Mouse (Mus musculus) left cerebral cortex, postnatal 4 days (tissue): ENCODE data around the gene Rasl10a. TPM values are rescaled to one million over a fixed set of nuclear protein-coding genes. Genes with fewer than 3 reads are reported as not detected.
A peak's percentile ranks its signal among the peaks of the same experiment; 100 is the strongest.

Experiments used
- DNase-seq: peaks from one replicate; pipeline ENCODE4 v3.0.0-alpha.2; 2022
- intact Hi-C: fragments of 180-260 bp; cut with DNase I; formaldehyde crosslinking; loops from one replicate; pipeline ENCODE4 v1.15.1; 2025
- total RNA-seq, 2 experiments: library from RNA; stranded (reverse); gene quantifications; 2 replicates each; pipeline ENCODE4 v1.2.3; 2021

Gene Rasl10a
- 10 to 100 TPM; 20.0 to 20.1 TPM for total RNA-seq

DNA sequence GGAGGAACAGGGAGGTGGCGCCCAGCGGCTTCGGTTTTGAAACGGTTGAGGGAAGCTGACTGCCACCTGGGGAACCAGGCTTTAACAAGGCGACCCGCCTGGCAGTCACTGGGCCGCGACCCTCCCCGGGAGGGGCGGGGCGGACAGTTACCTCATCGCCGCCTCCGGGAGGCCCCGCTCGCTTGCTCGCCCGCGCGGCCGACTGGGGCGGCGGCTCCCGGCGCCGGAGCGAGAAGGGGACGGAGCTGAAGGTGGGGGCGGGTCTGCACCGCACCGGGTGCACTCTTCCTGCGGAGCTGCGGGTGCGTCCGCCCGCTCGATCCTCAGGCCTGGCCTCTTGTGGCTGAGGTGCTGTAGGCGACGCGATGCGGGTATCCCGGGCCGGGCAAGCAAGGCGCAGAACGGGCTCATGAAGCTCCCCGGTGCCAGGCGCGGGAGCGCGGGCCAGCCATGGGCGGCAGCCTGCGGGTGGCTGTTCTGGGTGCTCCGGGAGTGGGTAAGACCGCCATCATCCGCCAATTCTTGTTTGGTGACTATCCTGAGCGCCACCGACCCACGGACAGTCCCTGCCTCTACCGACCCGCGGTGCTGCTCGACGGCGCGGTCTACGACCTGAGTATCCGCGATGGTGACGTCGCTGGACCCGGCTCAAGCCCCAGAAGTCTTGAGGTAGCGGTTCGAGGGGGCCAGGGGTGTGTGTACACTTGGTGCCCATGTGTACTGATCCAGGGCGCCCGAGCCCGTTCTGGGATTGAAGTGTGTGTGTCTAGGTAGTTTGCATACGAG, at the start of gene Rasl10a:
Gene Rasl10a, plus strand, starts transcription at position 273 of the 786 bp plus-strand sequence.
- intact Hi-C loops: no loop called here
- no peak for DNase-seq

DNA sequence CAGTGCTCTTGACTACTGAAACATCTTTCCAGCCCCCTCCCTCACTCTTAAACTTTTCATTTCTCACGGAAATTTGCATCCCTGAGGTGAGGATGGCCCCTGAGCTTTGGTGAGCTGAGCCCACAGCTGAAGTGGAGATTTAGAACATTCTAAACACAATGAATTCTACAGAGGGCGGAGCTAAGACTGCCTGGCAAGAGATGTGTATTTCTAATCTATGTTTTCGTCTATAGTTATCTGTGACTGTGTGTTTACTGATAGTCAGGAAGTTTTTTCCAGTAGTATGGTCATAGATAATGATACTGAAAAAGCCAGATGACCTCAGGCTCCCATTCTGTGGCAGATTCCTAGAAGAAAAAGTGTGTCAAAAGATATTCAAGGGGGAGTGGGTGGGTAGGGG, 49.1 kb upstream of the Rasl10a start:
- no peak for DNase-seq
- intact Hi-C loops: no loop called here

DNA sequence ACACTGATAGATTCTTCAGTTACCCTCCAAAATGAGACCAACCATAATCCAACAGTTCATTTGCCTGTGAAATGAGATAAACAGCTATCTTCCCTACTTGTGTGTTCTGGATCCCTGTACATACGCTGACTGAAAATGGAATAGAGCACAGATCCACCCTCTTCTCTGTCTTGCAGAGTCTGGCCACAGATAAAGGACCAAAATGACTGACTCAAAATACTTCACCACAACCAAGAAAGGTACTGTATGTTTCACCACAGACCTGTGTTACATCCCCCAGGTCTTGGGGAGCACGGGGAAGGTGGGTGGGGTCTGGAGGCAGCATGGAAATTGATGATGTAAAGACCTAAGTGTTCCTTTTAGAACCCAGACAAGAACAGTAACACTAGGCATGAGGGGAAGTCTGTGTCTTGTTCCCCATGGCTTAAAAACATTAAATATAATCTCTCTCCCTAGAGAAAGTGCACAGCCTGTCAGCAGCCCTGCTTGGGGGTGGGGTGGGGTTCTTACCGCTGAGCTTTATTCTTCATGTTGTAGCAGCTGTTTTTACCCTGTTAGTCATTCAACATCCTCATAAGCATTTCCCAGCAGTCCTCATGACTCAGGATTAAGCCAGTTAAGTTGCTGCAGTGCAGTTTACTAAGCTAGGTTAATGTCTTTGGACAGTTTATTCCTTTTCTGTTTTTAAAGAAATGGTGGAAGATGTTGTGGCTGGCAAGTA, 48.4 kb upstream of the Rasl10a start:
- DNase-seq: no peak
- intact Hi-C loops: loop anchor here (10.0 kb wide), 1 partner anchor 55 kb away; the partner anchor contains the start of gene Gas2l1

DNA sequence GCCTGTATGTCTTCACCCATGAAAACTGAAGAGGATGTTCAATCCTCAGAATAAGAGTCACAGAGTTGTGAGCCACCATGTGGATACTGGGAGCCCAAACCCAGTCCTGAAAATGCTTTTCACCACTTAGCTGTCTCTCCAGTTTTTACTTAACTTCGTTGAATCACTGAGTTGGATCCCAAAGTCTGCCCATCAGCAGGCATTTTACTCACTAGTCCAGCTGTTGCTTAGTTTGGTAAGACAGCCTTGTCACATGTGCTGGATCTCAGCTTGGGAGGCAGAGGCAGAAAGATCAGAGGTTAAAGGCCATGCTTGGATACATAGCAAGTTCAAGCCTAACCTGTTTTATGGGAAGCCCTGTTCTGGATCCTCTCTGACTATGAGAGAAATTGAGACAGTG, 47.7 kb upstream of the Rasl10a start:
- DNase-seq: no peak
- intact Hi-C loops: loop anchor here (10.0 kb wide), 1 partner anchor 55 kb away; the partner anchor contains the start of gene Gas2l1

DNA sequence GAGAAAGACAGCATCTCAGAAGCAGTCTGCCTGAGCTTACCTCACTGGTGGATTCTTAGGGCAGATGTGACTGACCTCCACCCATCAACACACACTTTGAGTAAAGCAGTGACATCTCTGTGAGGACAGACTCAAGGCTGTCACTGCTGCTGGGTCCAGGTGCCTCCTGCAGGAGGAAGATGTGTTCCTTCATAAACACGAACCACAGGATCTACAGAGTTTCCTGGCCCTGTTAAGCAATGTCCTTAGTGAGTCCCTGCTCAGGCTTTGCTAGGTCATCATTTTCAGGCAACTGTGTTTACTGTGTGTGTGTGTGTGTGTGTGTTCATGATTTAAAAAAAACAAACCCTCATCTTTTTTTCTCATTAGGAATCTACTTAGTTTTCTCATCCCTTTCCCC, 46.4 kb upstream of the Rasl10a start:
- intact Hi-C loops: loop anchor here (10.0 kb wide), 1 partner anchor 53 kb away; the partner anchor contains the start of gene Gas2l1
- DNase-seq: no peak

DNA sequence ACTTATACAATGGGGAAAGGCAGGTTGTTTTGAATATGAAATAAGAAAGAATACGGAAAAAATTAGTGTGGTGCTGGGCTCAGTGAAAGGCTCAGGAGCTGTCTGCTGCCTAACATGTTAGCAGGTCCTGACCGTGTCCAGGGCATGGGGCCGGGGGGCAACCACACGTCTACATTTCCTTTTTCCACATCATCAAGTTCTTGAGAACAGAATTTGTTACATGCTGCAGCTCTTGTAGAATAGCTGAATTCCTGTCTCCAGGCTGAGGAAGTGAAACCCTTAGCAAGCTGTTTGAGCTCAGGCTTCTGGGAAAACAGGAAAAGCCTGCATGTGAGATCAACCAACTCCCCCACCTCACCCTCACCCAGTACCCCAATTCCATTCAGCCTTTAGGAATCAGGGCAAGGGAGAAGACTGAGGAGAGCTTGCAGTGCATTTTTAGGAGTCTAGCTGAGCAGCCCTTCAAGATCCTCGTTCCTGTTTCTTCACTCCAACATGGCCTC, 45.7 kb upstream of the Rasl10a start:
- no peak for DNase-seq

DNA sequence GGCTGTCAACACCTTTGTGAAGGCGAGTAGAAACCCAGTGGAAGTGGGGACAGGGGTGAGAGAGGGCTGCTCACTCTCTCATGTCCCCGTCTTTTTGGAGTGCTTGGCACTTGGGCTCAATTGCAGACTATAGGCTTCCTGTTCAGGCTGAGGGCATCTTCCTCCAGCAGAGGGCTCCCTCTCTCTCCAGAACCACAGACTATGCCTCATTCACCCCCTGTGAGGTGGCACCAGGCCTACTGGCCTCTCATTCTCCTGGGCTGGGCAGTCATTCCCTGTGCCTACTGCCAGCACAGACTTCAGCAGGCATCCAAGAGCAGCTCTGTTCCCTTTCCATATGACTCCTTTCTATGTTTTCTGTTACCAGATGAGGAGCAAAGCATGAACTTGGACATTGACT, 42.2 kb upstream of the Rasl10a start:
- DNase-seq: peak; percentile 87
- intact Hi-C loops: loop anchor here (10.0 kb wide), 1 partner anchor 49 kb away; the partner anchor contains the start of gene Gas2l1

More for the DNA sequence above, 45.7 kb upstream of the Rasl10a start:
- intact Hi-C loops: loop anchor here (10.0 kb wide), 1 partner anchor 53 kb away; the partner anchor contains the start of gene Gas2l1

DNA sequence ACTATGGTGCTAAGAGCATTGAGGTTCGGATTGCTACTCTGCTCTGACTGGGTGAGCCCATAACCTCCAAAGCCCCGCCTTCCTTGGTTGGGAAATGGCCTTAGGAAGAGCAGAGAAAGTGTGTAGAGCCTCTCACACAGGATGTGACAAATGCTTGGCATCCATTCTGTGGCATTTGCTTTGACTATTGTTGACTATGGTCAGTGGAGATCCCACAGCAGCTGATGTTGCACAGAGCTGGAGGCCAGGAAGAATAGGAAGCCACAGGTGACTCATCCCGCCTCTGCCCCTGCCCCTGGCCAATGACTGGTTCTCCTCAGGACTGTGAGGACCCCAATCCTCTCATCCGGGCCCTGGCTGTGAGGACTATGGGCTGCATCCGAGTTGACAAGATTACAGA, 41.6 kb upstream of the Rasl10a start:
- intact Hi-C loops: loop anchor here (10.0 kb wide), 1 partner anchor 49 kb away; the partner anchor contains the start of gene Gas2l1
- no peak for DNase-seq

DNA sequence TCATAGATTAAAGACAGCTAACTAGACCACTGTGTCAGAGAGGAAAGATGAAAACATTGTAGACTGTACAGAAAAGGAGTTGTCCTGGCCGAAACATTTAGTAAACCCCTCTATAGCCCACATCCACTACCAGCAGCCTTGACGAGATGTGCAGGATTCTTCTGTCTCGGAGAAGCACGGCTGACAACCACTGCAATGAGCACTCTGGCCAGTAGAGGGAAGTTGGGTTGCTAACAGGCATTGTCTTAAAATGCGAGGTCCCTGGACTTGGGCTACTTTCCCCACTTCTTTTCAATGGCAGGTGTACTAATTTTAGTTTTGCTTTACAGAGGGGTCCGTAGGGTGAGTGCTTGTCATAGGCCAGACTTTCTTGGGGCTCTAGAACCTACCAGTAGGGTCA, 40.4 kb upstream of the Rasl10a start:
- no peak for DNase-seq
- intact Hi-C loops: loop anchor here (10.0 kb wide), 1 partner anchor 47 kb away; the partner anchor contains the start of gene Gas2l1

DNA sequence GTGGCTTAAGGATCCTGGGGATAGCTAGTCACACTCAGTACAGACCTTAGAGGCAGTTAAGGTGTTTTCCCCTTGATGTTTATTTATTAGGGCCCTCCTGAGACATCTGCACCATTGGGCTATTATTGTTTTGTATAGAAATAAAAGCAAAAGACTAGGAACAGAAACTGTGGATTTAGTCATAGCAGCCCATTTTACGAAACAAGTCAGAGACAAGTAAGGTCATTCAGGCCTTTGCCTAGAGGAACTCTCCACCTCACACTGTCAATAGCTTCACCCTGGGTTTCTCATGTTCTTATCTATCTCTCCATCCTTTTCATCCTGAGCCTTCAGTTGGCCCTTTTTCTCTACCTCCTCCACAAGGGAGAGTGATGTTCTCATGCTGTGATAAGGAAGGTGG, 32.8 kb upstream of the Rasl10a start:
- intact Hi-C loops: no loop called here
- no peak for DNase-seq

DNA sequence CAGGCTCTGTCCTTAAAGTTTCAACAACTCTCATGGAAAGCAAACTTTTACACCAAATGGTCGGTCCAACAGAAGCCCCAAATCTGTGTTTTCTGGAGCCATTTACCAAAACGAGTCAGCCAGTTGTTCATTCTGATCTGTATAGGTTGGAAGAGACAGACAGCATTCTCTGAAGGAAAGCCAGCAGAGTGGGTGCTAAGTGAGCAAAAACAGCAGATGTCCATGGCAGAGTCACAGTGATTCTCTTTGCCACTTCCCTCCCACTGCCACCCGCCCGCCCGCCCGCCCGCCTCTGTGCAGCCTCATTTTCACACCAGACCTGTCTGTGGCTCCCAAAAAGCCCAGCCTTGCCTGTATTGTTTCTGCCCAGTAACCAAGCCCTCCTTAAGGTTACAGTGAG, 29.7 kb upstream of the Rasl10a start:
- intact Hi-C loops: no loop called here
- no peak for DNase-seq

DNA sequence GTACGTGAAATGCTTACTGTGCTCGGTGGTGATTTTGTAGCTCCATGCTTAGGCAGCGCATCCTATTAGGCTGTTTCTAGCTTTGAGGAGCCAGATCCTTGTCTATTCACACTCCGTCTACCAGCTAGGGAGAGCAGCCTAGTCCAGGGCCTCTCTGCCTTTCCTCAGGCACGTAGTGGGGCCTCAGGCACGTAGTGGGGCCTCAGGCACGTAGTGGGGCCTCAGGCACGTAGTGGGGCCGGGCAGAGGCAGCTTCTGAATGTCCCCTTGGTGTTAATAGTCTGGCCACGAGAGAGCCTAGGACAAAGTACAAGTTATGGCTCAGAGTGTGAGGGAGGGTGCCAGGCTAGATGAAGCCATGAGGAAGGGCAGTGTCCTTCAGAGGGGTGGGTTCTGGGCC, 25.2 kb upstream of the Rasl10a start:
- intact Hi-C loops: no loop called here
- no peak for DNase-seq

DNA sequence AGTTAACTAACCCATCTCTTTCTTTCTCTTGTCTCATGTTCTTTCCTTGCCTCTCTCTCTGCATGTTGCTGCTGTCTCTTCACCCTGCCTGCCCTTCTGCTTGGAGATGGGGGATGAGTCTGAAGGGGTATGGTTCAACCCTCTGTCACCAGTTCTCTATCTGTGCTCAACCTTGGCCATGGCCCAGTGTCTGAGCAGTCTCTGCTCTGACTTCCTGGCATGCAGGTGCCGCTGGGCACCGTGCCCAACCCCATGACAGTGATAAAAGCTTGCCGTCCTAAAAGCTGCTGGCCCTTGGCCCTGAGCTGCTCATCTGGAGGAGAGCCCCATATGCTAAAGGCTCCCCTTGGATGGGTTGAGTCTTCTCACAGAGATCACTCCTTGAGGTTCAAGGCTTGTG, 24.8 kb upstream of the Rasl10a start:
- peak; percentile 82 for DNase-seq
- intact Hi-C loops: no loop called here

DNA sequence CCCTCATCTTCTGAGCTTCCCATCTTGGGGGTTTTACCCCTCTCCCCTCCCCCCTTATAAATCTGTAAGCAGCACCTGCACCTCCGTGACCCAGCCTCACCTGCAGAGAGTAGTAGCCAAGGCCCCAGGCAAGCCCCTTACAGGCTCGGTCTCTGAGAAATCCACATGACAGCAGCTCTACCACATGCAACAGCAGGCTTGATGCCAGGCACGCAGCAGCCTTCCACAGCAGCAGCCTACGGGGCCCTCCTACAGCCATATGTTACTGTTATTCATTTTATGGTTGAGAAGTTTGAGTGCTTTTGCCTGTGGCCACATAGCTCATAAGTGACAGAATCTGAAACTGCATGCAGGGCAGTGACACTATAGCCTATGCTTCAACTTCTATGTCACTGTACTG, 22.5 kb upstream of the Rasl10a start:
- peak; percentile 79 for DNase-seq
- intact Hi-C loops: no loop called here

DNA sequence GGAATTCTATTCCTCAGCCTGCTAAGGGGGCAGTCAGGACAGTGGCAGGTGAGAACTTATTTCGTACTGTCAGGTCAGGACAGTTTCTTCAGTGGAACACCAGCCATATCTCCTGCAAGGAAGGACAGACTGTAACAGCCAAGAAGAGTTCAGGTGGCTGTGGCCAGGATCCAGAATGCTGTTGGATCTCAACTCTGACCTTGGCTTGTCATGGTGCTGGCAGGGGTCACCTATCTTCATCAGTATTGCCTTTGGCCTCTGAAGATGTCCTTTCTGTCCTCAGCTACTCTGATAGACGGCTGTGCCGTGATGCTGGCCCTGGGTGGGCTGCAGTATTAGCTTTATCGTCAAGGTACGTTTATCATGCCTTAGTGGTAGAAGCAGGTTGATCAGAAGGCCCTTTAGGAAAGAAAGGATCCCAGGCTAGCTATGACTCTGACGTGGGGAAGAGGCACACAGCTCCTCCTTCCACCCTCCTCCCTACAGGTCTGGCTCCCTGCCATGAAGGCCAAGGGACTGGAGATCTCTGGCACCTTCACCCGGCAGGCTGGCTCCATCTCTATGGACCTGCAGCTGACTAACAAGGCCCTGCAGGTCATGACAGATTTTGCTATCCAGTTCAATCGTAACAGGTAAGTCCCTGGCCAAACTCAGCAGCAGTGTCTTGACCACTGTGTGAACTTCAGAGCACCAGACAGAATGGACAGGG, 20.6 kb upstream of the Rasl10a start:
- intact Hi-C loops: no loop called here
- peak; percentile 54 for DNase-seq

DNA sequence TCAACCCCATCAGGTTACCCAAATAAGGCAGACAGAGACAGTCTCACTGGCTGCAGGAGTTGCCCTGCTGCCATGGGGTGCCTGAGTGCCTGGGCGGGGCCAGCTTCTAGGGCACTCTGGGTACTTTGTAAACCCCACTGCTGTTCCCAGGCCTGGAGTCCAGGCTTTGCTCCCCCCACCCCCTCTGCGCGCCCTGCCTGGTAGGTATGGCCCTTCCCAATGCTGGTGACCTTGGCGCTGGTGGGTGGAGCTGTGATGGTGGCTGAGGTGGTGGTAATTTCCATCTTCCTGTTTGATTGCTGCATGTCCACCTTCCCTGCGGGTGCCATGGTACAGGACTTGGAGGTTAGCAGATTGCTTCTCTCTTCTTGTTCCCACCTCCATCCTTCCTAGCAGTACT, 17.3 kb upstream of the Rasl10a start:
- intact Hi-C loops: no loop called here
- no peak for DNase-seq

DNA sequence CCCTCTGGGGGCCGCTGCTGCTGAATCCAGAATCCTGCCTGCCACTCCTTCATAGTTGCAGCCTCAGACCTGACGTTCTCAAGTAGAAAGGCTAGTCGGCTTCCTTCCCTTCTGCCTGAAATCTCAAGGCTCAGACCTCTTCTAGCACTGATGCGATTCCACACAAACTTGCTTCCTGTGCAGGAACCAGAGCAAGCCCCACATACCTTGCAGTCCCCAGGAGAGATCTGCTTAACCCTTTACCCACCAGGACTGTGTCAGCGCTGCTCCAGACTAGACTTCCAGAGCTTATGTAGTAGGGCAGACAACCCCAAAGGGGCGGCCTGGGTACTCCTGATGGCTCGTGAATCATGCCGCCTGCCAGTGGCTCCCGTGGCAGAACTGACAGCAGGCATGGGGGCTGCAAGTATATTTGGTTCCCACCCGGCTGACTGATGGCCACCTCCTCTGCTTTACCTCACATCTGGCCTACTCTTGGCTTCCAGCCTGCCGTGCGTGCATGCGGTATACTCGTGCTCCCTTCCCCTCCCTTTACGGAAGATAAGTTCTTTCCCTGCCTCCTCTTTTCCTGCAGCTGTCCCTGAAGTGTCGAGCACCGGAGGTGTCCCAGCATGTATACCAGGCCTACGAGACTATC, 16.7 kb upstream of the Rasl10a start:
- DNase-seq: no peak
- intact Hi-C loops: no loop called here

DNA sequence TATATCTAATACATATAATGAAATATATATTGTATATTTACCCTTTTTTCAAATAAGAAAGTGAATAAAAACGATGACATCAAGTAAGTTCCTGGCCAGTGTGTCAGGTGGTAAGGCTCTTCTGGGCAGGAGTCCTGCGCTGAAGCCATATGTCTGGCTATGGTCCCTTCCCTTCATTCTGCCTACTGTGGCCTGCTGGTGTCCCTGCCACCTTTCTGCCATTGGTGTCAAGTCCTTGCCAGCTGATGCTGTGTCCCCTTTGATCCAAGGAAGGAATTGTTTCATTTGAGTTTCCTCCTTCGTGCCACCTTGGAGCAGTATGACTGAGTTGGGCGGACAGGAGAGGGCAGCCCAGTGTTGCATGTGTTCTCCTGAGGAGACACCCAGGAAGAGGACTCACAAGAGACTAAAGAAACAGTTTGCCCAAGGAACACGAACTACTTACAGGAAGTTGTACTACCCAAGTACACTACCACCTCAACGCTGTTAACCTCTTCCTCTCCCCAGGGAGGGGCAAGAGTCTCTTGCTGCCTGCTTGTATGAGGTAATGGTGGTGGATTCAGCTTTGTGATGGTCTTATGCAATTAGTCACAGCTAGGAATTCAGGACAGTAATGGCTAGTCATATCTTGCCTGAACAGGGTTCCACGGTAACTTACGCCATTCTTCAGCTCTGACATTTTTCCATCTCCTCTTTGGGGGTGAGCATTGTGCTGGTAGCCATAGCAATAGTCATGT, 15.1 kb upstream of the Rasl10a start:
- intact Hi-C loops: no loop called here
- no peak for DNase-seq

DNA sequence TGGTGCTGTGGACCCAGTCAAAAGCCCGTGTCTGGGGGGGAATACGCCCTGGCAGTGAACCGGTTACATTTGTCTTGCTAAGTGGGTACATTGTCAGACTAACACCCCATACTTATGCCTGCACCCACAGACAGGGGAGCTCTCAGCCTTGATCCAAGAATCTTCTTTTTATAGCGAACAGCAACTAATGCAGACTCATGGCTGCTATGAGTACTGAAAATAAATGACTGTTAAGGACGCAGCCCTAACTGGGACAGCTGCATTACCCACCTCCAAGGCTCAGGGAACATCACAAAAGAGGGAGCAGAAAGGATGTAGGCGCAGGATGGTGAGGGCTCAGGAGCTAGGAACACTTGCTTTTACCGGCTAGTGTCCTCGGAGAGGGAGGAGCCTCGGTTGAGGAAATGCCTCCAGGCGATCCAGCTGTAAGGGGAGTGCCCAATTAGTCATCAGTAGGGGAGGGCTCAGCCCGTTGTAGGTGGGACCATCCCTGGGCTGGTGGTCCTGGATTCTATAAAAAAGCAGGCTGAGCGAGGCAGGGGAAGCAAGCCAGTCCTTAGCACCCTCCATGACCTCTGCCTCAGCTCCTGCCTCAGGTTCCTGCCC, 11.5 kb upstream of the Rasl10a start:
- intact Hi-C loops: no loop called here
- no peak for DNase-seq
